Mouse (Mus musculus) lung, postnatal 0 days (tissue): ENCODE measurements around the gene Dnah5.

Experiments
- CTCF ChIP-seq: IDR thresholded peaks from 2 replicates; pipeline ENCODE4 v1.5.1; 2016; ENCODE audit warnings: antibody characterized with exemption, mild to moderate bottlenecking
- EP300 ChIP-seq: IDR thresholded peaks from 2 replicates; pipeline ENCODE4 v1.6.1; 2016; ENCODE audit warnings: antibody characterized with exemption, mild to moderate bottlenecking, control low read depth

GRCm38 (mm10) chr15:28444494-28444893 lies 240.9 kb downstream of the Dnah5 start:
- TF ChIP-seq EP300, result no peak
- no peak for TF ChIP-seq CTCF
